Comparison of ENCODE assay signal across 10 mouse cellular contexts in genomic region chr15:81026901-81027300, GRCm38 (mm10). TPM values are rescaled to one million over a fixed set of nuclear protein-coding genes. Genes with fewer than 3 reads are reported as not detected.
A peak's percentile ranks its signal among the peaks of the same experiment; 100 is the strongest.
DNase-seq lines count a peak whose midpoint lies in the region; ATAC-seq and TF ChIP-seq lines count a peak whose summit lies in the region.
"Had no signal": no experiment of that assay in that cellular context is flagged by ENCODE, and none has a peak within 500 bp of the region (broad histone marks: within the 10 kb centered on the region; RNA-seq: fewer than 3 reads in every experiment).

No protein-coding gene starts in this region.

- H3K9me3 ChIP-seq in heart, embryonic 15.5 days (replicated peaks), result no peaks in the 10 kb centered on the region
- no peaks in the 10 kb centered on the region for H3K9me3 ChIP-seq in lung, embryonic 14.5 days (ENCODE audit: low read depth, low read length)
- no peaks in the 10 kb centered on the region for H3K9me3 ChIP-seq in lung, postnatal 0 days (ENCODE audit: low read length)
- no peaks in the 10 kb centered on the region for H3K9me3 ChIP-seq in liver, embryonic 14.5 days (ENCODE audit: control insufficient read depth, low read length)
- no peaks in the 10 kb centered on the region for H3K9me3 ChIP-seq in stomach, embryonic 15.5 days
- no peaks in the 10 kb centered on the region for H3K9me3 ChIP-seq in embryonic facial prominence, embryonic 10.5 days
- H3K9me3 ChIP-seq: G1E; lung, embryonic 15.5 days had no signal

- TF ChIP-seq EP300 in lung, postnatal 0 days (IDR thresholded peaks at IDR 0.05), result no peak
- no peak for TF ChIP-seq EP300 in liver, embryonic 14.5 days (IDR thresholded peaks at IDR 0.05; ENCODE audit: low read depth)

- no peak overlapping the region for H3K4me3 ChIP-seq in heart, embryonic 15.5 days
- no peak overlapping the region for H3K4me3 ChIP-seq in lung, embryonic 14.5 days (ENCODE audit: low read depth, low read length)
- no peak overlapping the region for H3K4me3 ChIP-seq in lung, postnatal 0 days (ENCODE audit: low read depth, low read length)
- no peak overlapping the region for H3K4me3 ChIP-seq in liver, embryonic 14.5 days (ENCODE audit: insufficient read depth in 1 of 2, low read depth in 2 of 2, low read length in 2 of 2)
- H3K4me3 ChIP-seq in stomach, embryonic 15.5 days (replicated peaks), result no peak overlapping the region
- no peak overlapping the region for H3K4me3 ChIP-seq in embryonic facial prominence, embryonic 10.5 days
- H3K4me3 ChIP-seq: lung, embryonic 15.5 days had no signal

- H3K4me2 ChIP-seq in heart, embryonic 15.5 days, result 0 out of 2 replicates have a peak overlapping the region, but pooled peaks have one; percentile 29
- H3K4me2 ChIP-seq in lung, embryonic 14.5 days, result no peak overlapping the region
- no peak overlapping the region for H3K4me2 ChIP-seq in lung, postnatal 0 days (replicated peaks; ENCODE audit: low read depth, low read length)
- H3K4me2 ChIP-seq in liver, embryonic 14.5 days (ENCODE audit: low read depth), result peak overlapping the region; percentile 40; the same call in 1 of the 2 replicates
- H3K4me2 ChIP-seq in stomach, embryonic 15.5 days, result no peak overlapping the region
- H3K4me2 ChIP-seq: lung, embryonic 15.5 days had no signal

- no peak for TF ChIP-seq CTCF in lung, embryonic 14.5 days (IDR thresholded peaks at IDR 0.05; ENCODE audit: low read depth)
- TF ChIP-seq CTCF in lung, postnatal 0 days (IDR thresholded peaks at IDR 0.05), result no peak
- no peak for TF ChIP-seq CTCF in liver, embryonic 14.5 days (IDR thresholded peaks at IDR 0.05; ENCODE audit: low read depth)

- WGBS in heart, embryonic 15.5 days, result 66% methylated on average over 5 of the region's 5 CpGs
- 57% methylated on average over 5 of the region's 5 CpGs for WGBS in lung, embryonic 14.5 days
- 63% methylated on average over 5 of the region's 5 CpGs for WGBS in lung, postnatal 0 days
- 43% methylated on average over 5 of the region's 5 CpGs for WGBS in liver, embryonic 14.5 days (ENCODE audit: insufficient replicate concordance)
- WGBS in stomach, embryonic 15.5 days, result 68% methylated on average over 5 of the region's 5 CpGs
- WGBS in embryonic facial prominence, embryonic 10.5 days, result 83% methylated on average over 5 of the region's 5 CpGs

- no peak overlapping the region for H3K9ac ChIP-seq in heart, embryonic 15.5 days
- H3K9ac ChIP-seq in lung, embryonic 14.5 days, result no peak overlapping the region
- no peak overlapping the region for H3K9ac ChIP-seq in lung, postnatal 0 days (replicated peaks; ENCODE audit: low read depth)
- no peak overlapping the region for H3K9ac ChIP-seq in liver, embryonic 14.5 days (replicated peaks)
- no peak overlapping the region for H3K9ac ChIP-seq in stomach, embryonic 15.5 days
- H3K9ac ChIP-seq: forebrain, postnatal 0 days; lung, embryonic 15.5 days had no signal

- peak overlapping the region; percentile 17; the same call in 1 of the 2 replicates for H3K27ac ChIP-seq in heart, embryonic 15.5 days
- peak overlapping the region; percentile 58; the same call in 1 of the 2 replicates for H3K27ac ChIP-seq in lung, embryonic 14.5 days (ENCODE audit: low read depth)
- no peak overlapping the region for H3K27ac ChIP-seq in lung, postnatal 0 days (ENCODE audit: low read length)
- H3K27ac ChIP-seq in liver, embryonic 14.5 days, result no peak overlapping the region
- peak overlapping the region; percentile 21; the same call in 1 of the 2 replicates for H3K27ac ChIP-seq in stomach, embryonic 15.5 days
- H3K27ac ChIP-seq in embryonic facial prominence, embryonic 10.5 days (replicated peaks), result no peak overlapping the region
- H3K27ac ChIP-seq: lung, embryonic 15.5 days had no signal

- no peak for DNase-seq in heart, postnatal 36 days
- DNase-seq in lung, embryonic 14.5 days, result no peak
- no peak for DNase-seq in lung, postnatal 0 days (ENCODE audit: low spot score)
- no peak for DNase-seq in liver, embryonic 14.5 days (ENCODE audit: low read depth in 3 of 3, low spot score in 3 of 3)
- no peak for DNase-seq in embryonic facial prominence, embryonic 10.5 days (ENCODE audit: low spot score)

- no peaks in the 10 kb centered on the region for H3K36me3 ChIP-seq in heart, embryonic 15.5 days
- H3K36me3 ChIP-seq in lung, embryonic 14.5 days (ENCODE audit: insufficient read depth), result peaks cover 5% of the 10 kb centered on the region; the same call in 1 of the 2 replicates
- no peaks in the 10 kb centered on the region for H3K36me3 ChIP-seq in lung, postnatal 0 days (ENCODE audit: insufficient read depth, low read length)
- no peaks in the 10 kb centered on the region for H3K36me3 ChIP-seq in liver, embryonic 14.5 days (replicated peaks; ENCODE audit: control insufficient read depth, insufficient read depth, low read depth)
- no peaks in the 10 kb centered on the region for H3K36me3 ChIP-seq in stomach, embryonic 15.5 days
- H3K36me3 ChIP-seq in embryonic facial prominence, embryonic 10.5 days (replicated peaks), result peaks cover 15% of the 10 kb centered on the region

- intact Hi-C loops in heart, postnatal 36 days (cut with DNase I), result loop anchor here (1.0 to 2.0 kb wide), 3 partner anchors 22 to 172 kb away; no protein-coding TSS in a partner anchor

- no peak for ATAC-seq in heart, embryonic 15.5 days (replicated peaks; ENCODE audit: insufficient number of reproducible peaks, insufficient read depth, low FRiP score, low read depth)
- ATAC-seq in lung, embryonic 14.5 days (ENCODE audit: insufficient read depth), result no peak
- no peak for ATAC-seq in lung, postnatal 0 days
- no peak for ATAC-seq in liver, embryonic 14.5 days (ENCODE audit: insufficient read depth)
- ATAC-seq in stomach, embryonic 15.5 days (ENCODE audit: insufficient read depth, low FRiP score, low read depth), result no peak

- H3K4me1 ChIP-seq in heart, embryonic 15.5 days (replicated peaks), result peaks cover 13% of the 10 kb centered on the region
- H3K4me1 ChIP-seq in lung, embryonic 14.5 days (ENCODE audit: insufficient read depth), result no peaks in the 10 kb centered on the region; the same call in 1 of the 2 replicates
- H3K4me1 ChIP-seq in lung, postnatal 0 days (ENCODE audit: insufficient read depth, low read depth, low read length), result peaks cover 2% of the 10 kb centered on the region; the same call in 1 of the 2 replicates
- peaks cover 0 to 17% of the 10 kb centered on the region in 2 experiments; a peak in 2 of 4 replicates for H3K4me1 ChIP-seq in liver, embryonic 14.5 days (replicated peaks; ENCODE audit: control insufficient read depth in 2 of 2, insufficient read depth in 2 of 2, low read length in 1 of 2)
- peaks cover 20% of the 10 kb centered on the region for H3K4me1 ChIP-seq in stomach, embryonic 15.5 days
- peaks cover 31% of the 10 kb centered on the region for H3K4me1 ChIP-seq in embryonic facial prominence, embryonic 10.5 days

- H3K27me3 ChIP-seq in heart, embryonic 15.5 days, result no peaks in the 10 kb centered on the region
- H3K27me3 ChIP-seq in lung, embryonic 14.5 days (ENCODE audit: insufficient read depth, low read length), result no peaks in the 10 kb centered on the region
- H3K27me3 ChIP-seq in lung, postnatal 0 days (replicated peaks; ENCODE audit: insufficient read depth, low read length), result no peaks in the 10 kb centered on the region
- no peaks in the 10 kb centered on the region for H3K27me3 ChIP-seq in liver, embryonic 14.5 days (ENCODE audit: control insufficient read depth, insufficient read depth, low read length)
- H3K27me3 ChIP-seq in stomach, embryonic 15.5 days (replicated peaks), result no peaks in the 10 kb centered on the region
- H3K27me3 ChIP-seq in embryonic facial prominence, embryonic 10.5 days (replicated peaks; ENCODE audit: low read depth, poor library complexity, severe bottlenecking), result no peaks in the 10 kb centered on the region
- H3K27me3 ChIP-seq: lung, embryonic 15.5 days had no signal

RNA-seq across cellular contexts. Expression of gene Sgsm3, which starts 49.3 kb away (rescaled TPM):
- 15.0 and 20.4 TPM in 2 replicates for polyA plus RNA-seq in heart, embryonic 15.5 days (2015; fragmentation: Nextera tagmentation; extraction: Ambion mirVana)
- total RNA-seq in heart, postnatal 36 days (2021), result 10 to 100 TPM; 10.7 to 11.2 TPM
- polyA plus RNA-seq in lung, embryonic 14.5 days (2014; fragmentation: Nextera tagmentation; extraction: Ambion mirVana), result 33.2 and 40.0 TPM in 2 replicates
- polyA plus RNA-seq in lung, postnatal 0 days (2015; fragmentation: Nextera tagmentation; extraction: Ambion mirVana), result 27.8 and 38.5 TPM in 2 replicates
- 7.4 and 8.5 TPM in 2 replicates for polyA plus RNA-seq in liver, embryonic 14.5 days (2012; rRNA removed)
- 6.2 and 7.5 TPM in 2 replicates for polyA plus RNA-seq in liver, embryonic 14.5 days (2014; fragmentation: Nextera tagmentation; extraction: Ambion mirVana)
- 43.9 and 44.6 TPM in 2 replicates for polyA plus RNA-seq in stomach, embryonic 15.5 days (2015; fragmentation: Nextera tagmentation; extraction: Ambion mirVana)
- polyA plus RNA-seq in embryonic facial prominence, embryonic 10.5 days (2016; fragmentation: Nextera tagmentation; extraction: Ambion mirVana), result 30.8 and 32.0 TPM in 2 replicates

Comparison
In these comparisons a context has a peak if more than half of its experiments do, and no peak if none do; other contexts are left out.
1. H3K27ac ChIP-seq: peak in heart, embryonic 15.5 days (single experiment), lung, embryonic 14.5 days (single experiment) and stomach, embryonic 15.5 days (single experiment); none in lung, postnatal 0 days (single experiment), liver, embryonic 14.5 days (single experiment) and embryonic facial prominence, embryonic 10.5 days (single experiment).
2. H3K4me2 ChIP-seq: peak in heart, embryonic 15.5 days (single experiment) and liver, embryonic 14.5 days (single experiment); none in lung, embryonic 14.5 days (single experiment), lung, postnatal 0 days (single experiment) and stomach, embryonic 15.5 days (single experiment).